Mouse (Mus musculus): Measurements from ENCODE around the gene Ctsh.

The Ctsh gene

GRCm38 (mm10) chr9:90053852-90054251 lies at the start of gene Ctsh:
TSS of gene Ctsh (plus strand) at chr9:90054152.
- peaks cover 3% of the 10 kb centered on the region; the same call in 1 of the 2 replicates for H3K9me3 ChIP-seq (ENCODE audit: low read length)
- 0 out of 2 replicates have a peak, but pooled peaks cover 5% of the 10 kb centered on the region for H3K4me1 ChIP-seq (replicated peaks; ENCODE audit: low read depth, low read length)
- peak within 1 kb of the TSS; percentile 78 for H3K4me3 ChIP-seq (replicated peaks; ENCODE audit: low read length)
- H3K27me3 ChIP-seq (ENCODE audit: insufficient read depth, low read length), result peaks cover 27% of the 10 kb centered on the region
- no peak for TF ChIP-seq CTCF (conservative IDR thresholded peaks at IDR 0.05; ENCODE audit: low read length)
- no peak for TF ChIP-seq NANOG (IDR thresholded peaks at IDR 0.05; ENCODE audit: borderline replicate concordance, low read length)
- H3K36me3 ChIP-seq (ENCODE audit: insufficient read depth, low read length), result no peaks in the 10 kb centered on the region

- Histone ChIP-seq H3K36me3 (ENCODE audit: insufficient read depth, low read length) (no peaks in the 10 kb centered on the region), H3K9me3 (ENCODE audit: low read length) (no peaks in the 10 kb centered on the region), H3K4me3 (replicated peaks; ENCODE audit: low read length) (no peak overlapping the region), H3K27me3 (ENCODE audit: insufficient read depth, low read length) (0 out of 2 replicates have a peak, but pooled peaks cover 5% of the 10 kb centered on the region), H3K4me1 (replicated peaks; ENCODE audit: low read depth, low read length) (no peaks in the 10 kb centered on the region)
- TF ChIP-seq POU5F1 (IDR thresholded peaks at IDR 0.05; ENCODE audit: borderline replicate concordance, low read length), result no peak
- TF ChIP-seq CTCF (conservative IDR thresholded peaks at IDR 0.05; ENCODE audit: low read length), result no peak
- TF ChIP-seq NANOG (IDR thresholded peaks at IDR 0.05; ENCODE audit: borderline replicate concordance, low read length), result no peak
Observed at GRCm38 (mm10) chr9:90006432-90006831, 47.5 kb upstream of the Ctsh start.

GRCm38 (mm10) chr9:90007094-90007493 lies 46.9 kb upstream of the Ctsh start:
- no peak for TF ChIP-seq NANOG (IDR thresholded peaks at IDR 0.05; ENCODE audit: borderline replicate concordance, low read length)
- no peak for TF ChIP-seq CTCF (conservative IDR thresholded peaks at IDR 0.05; ENCODE audit: low read length)
- no peak for TF ChIP-seq POU5F1 (IDR thresholded peaks at IDR 0.05; ENCODE audit: borderline replicate concordance, low read length)
- Histone ChIP-seq H3K9me3 (ENCODE audit: low read length) (no peaks in the 10 kb centered on the region), H3K4me3 (replicated peaks; ENCODE audit: low read length) (no peak overlapping the region), H3K4me1 (replicated peaks; ENCODE audit: low read depth, low read length) (no peaks in the 10 kb centered on the region), H3K27me3 (ENCODE audit: insufficient read depth, low read length) (0 out of 2 replicates have a peak, but pooled peaks cover 5% of the 10 kb centered on the region), H3K36me3 (ENCODE audit: insufficient read depth, low read length) (no peaks in the 10 kb centered on the region)

- no peaks in the 10 kb centered on the region for H3K9me3 ChIP-seq (ENCODE audit: low read length)
- 0 out of 2 replicates have a peak, but pooled peaks cover 5% of the 10 kb centered on the region for H3K27me3 ChIP-seq (ENCODE audit: insufficient read depth, low read length)
- H3K4me3 ChIP-seq (replicated peaks; ENCODE audit: low read length), result no peak overlapping the region
- H3K4me1 ChIP-seq (replicated peaks; ENCODE audit: low read depth, low read length), result no peaks in the 10 kb centered on the region
- H3K36me3 ChIP-seq (ENCODE audit: insufficient read depth, low read length), result no peaks in the 10 kb centered on the region
- no peak for TF ChIP-seq CTCF (conservative IDR thresholded peaks at IDR 0.05; ENCODE audit: low read length)
- no peak for TF ChIP-seq POU5F1 (IDR thresholded peaks at IDR 0.05; ENCODE audit: borderline replicate concordance, low read length)
- TF ChIP-seq NANOG (IDR thresholded peaks at IDR 0.05; ENCODE audit: borderline replicate concordance, low read length), result no peak
Observed at GRCm38 (mm10) chr9:90008138-90008537, 45.8 kb upstream of the Ctsh start.

GRCm38 (mm10) chr9:90011849-90012248 lies 42.1 kb upstream of the Ctsh start:
- H3K4me1 ChIP-seq (replicated peaks; ENCODE audit: low read depth, low read length), result no peaks in the 10 kb centered on the region
- no peaks in the 10 kb centered on the region for H3K9me3 ChIP-seq (ENCODE audit: low read length)
- H3K4me3 ChIP-seq (replicated peaks; ENCODE audit: low read length), result no peak overlapping the region
- TF ChIP-seq NANOG (IDR thresholded peaks at IDR 0.05; ENCODE audit: borderline replicate concordance, low read length) (no peak), POU5F1 (IDR thresholded peaks at IDR 0.05; ENCODE audit: borderline replicate concordance, low read length) (no peak), CTCF (conservative IDR thresholded peaks at IDR 0.05; ENCODE audit: low read length) (no peak)
- H3K36me3 ChIP-seq (ENCODE audit: insufficient read depth, low read length), result no peaks in the 10 kb centered on the region
- no peaks in the 10 kb centered on the region for H3K27me3 ChIP-seq (ENCODE audit: insufficient read depth, low read length)

- Histone ChIP-seq H3K4me1 (replicated peaks; ENCODE audit: low read depth, low read length) (no peaks in the 10 kb centered on the region), H3K9me3 (ENCODE audit: low read length) (no peaks in the 10 kb centered on the region), H3K4me3 (replicated peaks; ENCODE audit: low read length) (no peak overlapping the region), H3K27me3 (ENCODE audit: insufficient read depth, low read length) (peaks cover 2% of the 10 kb centered on the region; the same call in 1 of the 2 replicates), H3K36me3 (ENCODE audit: insufficient read depth, low read length) (no peaks in the 10 kb centered on the region)
- no peak for TF ChIP-seq CTCF (conservative IDR thresholded peaks at IDR 0.05; ENCODE audit: low read length)
- no peak for TF ChIP-seq NANOG (IDR thresholded peaks at IDR 0.05; ENCODE audit: borderline replicate concordance, low read length)
- TF ChIP-seq POU5F1 (IDR thresholded peaks at IDR 0.05; ENCODE audit: borderline replicate concordance, low read length), result no peak
Observed at GRCm38 (mm10) chr9:90014649-90015048, 39.3 kb upstream of the Ctsh start.

- no peaks in the 10 kb centered on the region for H3K9me3 ChIP-seq (ENCODE audit: low read length)
- no peaks in the 10 kb centered on the region for H3K4me1 ChIP-seq (replicated peaks; ENCODE audit: low read depth, low read length)
- no peak overlapping the region for H3K4me3 ChIP-seq (replicated peaks; ENCODE audit: low read length)
- TF ChIP-seq NANOG (IDR thresholded peaks at IDR 0.05; ENCODE audit: borderline replicate concordance, low read length) (no peak), CTCF (conservative IDR thresholded peaks at IDR 0.05; ENCODE audit: low read length) (no peak), POU5F1 (IDR thresholded peaks at IDR 0.05; ENCODE audit: borderline replicate concordance, low read length) (no peak)
- H3K36me3 ChIP-seq (ENCODE audit: insufficient read depth, low read length), result no peaks in the 10 kb centered on the region
- H3K27me3 ChIP-seq (ENCODE audit: insufficient read depth, low read length), result peaks cover 2% of the 10 kb centered on the region; the same call in 1 of the 2 replicates
Observed at GRCm38 (mm10) chr9:90016204-90016603, 37.7 kb upstream of the Ctsh start.

- H3K36me3 ChIP-seq (ENCODE audit: insufficient read depth, low read length), result no peaks in the 10 kb centered on the region
- no peaks in the 10 kb centered on the region for H3K9me3 ChIP-seq (ENCODE audit: low read length)
- TF ChIP-seq NANOG (IDR thresholded peaks at IDR 0.05; ENCODE audit: borderline replicate concordance, low read length), result no peak
- TF ChIP-seq CTCF (conservative IDR thresholded peaks at IDR 0.05; ENCODE audit: low read length), result no peak
- no peak for TF ChIP-seq POU5F1 (IDR thresholded peaks at IDR 0.05; ENCODE audit: borderline replicate concordance, low read length)
- H3K4me3 ChIP-seq (replicated peaks; ENCODE audit: low read length), result no peak overlapping the region
- H3K27me3 ChIP-seq (ENCODE audit: insufficient read depth, low read length), result peaks cover 2% of the 10 kb centered on the region; the same call in 1 of the 2 replicates
- no peaks in the 10 kb centered on the region for H3K4me1 ChIP-seq (replicated peaks; ENCODE audit: low read depth, low read length)
Observed at GRCm38 (mm10) chr9:90020866-90021265, 33.1 kb upstream of the Ctsh start.

GRCm38 (mm10) chr9:90021442-90021841 lies 32.5 kb upstream of the Ctsh start:
- Histone ChIP-seq H3K4me1 (replicated peaks; ENCODE audit: low read depth, low read length) (no peaks in the 10 kb centered on the region), H3K36me3 (ENCODE audit: insufficient read depth, low read length) (no peaks in the 10 kb centered on the region), H3K9me3 (ENCODE audit: low read length) (no peaks in the 10 kb centered on the region), H3K4me3 (replicated peaks; ENCODE audit: low read length) (no peak overlapping the region), H3K27me3 (ENCODE audit: insufficient read depth, low read length) (peaks cover 2% of the 10 kb centered on the region; the same call in 1 of the 2 replicates)
- TF ChIP-seq CTCF (conservative IDR thresholded peaks at IDR 0.05; ENCODE audit: low read length) (no peak), POU5F1 (IDR thresholded peaks at IDR 0.05; ENCODE audit: borderline replicate concordance, low read length) (no peak), NANOG (IDR thresholded peaks at IDR 0.05; ENCODE audit: borderline replicate concordance, low read length) (no peak)
